Mouse (Mus musculus) intestine, embryonic 15.5 days (tissue): ENCODE measurements at regions not wholly inside any gene's neighbourhood (a gene's known extent, or its start where the extent isn't known, plus 50 kb on each side); places are given as distances from the start of the nearest gene placed in this dataset.
"Not testable (repeated sequence)": the region's sequence is repeated elsewhere in the genome, so short reads cannot be mapped to it uniquely, and the experiment has no call there.

Source experiments
- ATAC-seq: fragments of 200-750 bp; cut with Nextera tagmentation; 2 replicates; pipeline ENCODE4 v1.8.0; 2017; ENCODE audit warnings: moderate TSS enrichment, moderate library complexity
- H3K27ac ChIP-seq: fragments of 300-500 bp; sonication (generic); 2 replicates; pipeline ENCODE4 v1.5.1; 2015; ENCODE audit warnings: mild to moderate bottlenecking, inconsistent platforms
- H3K27me3 ChIP-seq: fragments of 300-500 bp; sonication (generic); replicated peaks from 2 replicates; pipeline ENCODE4 v1.6.1; 2015; ENCODE audit warnings: inconsistent platforms
- H3K36me3 ChIP-seq: fragments of 300-500 bp; sonication (generic); 2 replicates; pipeline ENCODE4 v1.6.1; 2015; ENCODE audit warnings: inconsistent platforms
- H3K4me1 ChIP-seq: fragments of 300-500 bp; sonication (generic); replicated peaks from 2 replicates; pipeline ENCODE4 v1.6.1; 2015; ENCODE audit warnings: inconsistent platforms
- H3K4me2 ChIP-seq: fragments of 300-500 bp; sonication (generic); replicated peaks from 2 replicates; pipeline ENCODE4 v1.6.1; 2015; ENCODE audit warnings: mild to moderate bottlenecking, inconsistent platforms
- H3K4me3 ChIP-seq: fragments of 300-500 bp; sonication (generic); replicated peaks from 2 replicates; pipeline ENCODE4 v1.5.1; 2015; ENCODE audit warnings: inconsistent platforms
- H3K9ac ChIP-seq: fragments of 300-500 bp; sonication (generic); 2 replicates; pipeline ENCODE4 v1.6.1; 2015; ENCODE audit warnings: inconsistent platforms
- H3K9me3 ChIP-seq: fragments of 300-500 bp; sonication (generic); 2 replicates; pipeline ENCODE4 v1.6.1; 2016; ENCODE audit warnings: inconsistent platforms
- WGBS: fragments of 180-500 bp; shearing (Covaris S2); methylation state at CpG from one replicate; pipeline ENCODE4 v1.1.7; 2015; 5-methylcytosine and 5-hydroxymethylcytosine counted together

DNA sequence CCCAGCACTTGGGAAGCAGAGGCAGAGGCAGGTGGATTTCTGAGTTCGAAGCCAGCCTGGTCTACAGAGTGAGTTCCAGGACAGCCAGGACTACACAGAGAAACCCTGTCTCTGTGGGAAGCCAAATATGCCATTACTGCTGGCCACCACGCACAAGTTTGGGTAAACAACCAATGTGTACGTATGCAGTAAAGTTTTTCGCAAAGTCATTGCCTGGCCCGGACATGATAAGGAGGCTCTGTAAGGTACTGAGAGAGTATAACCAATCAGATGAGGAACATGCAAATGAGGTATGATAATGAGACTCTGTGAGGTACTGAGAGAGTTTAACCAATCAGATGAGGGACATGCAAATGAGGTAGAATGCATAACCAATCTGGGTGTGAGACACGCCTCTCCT lies 99.5 kb upstream of the Rps6ka3 start:
- H3K4me2 ChIP-seq, H3K9me3 ChIP-seq: not testable (repeated sequence)
- 90% methylated on average over 6 of the region's 6 CpGs for WGBS

GRCm38 (mm10) chrX:159116210-159116609 lies 93.9 kb upstream of the Rps6ka3 start:
- Histone ChIP-seq H3K4me3 (no peak overlapping the region), H3K27ac (no peak overlapping the region), H3K27me3 (no peaks in the 10 kb centered on the region), H3K36me3 (no peaks in the 10 kb centered on the region), H3K4me1 (no peaks in the 10 kb centered on the region), H3K4me2 (no peak overlapping the region), H3K9ac (no peak overlapping the region), H3K9me3 (no peaks in the 10 kb centered on the region)
- peak; percentile 72 for ATAC-seq

More for the DNA sequence above, 99.5 kb upstream of the Rps6ka3 start:
- not testable (repeated sequence) for H3K36me3 ChIP-seq, H3K9ac ChIP-seq, H3K4me3 ChIP-seq, H3K27me3 ChIP-seq, H3K4me1 ChIP-seq, H3K27ac ChIP-seq, ATAC-seq

DNA sequence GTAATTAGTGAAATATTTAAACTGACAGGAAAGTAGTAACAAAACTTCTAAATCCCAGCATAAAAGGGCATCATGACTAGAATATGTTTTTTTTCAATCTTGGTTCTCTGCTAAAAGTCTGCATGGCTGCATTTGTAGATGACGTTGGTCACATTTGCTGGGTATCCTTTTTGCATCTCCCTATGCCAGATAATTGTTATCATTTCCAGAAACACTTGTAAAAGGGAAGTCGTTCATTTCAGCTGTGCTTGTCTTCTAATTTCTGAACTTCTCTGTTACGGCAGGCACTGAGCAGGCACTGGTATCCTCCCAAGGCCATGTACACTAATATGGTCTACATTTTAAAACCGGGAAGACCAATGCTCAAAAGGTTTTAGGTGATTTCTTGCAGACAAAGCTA lies 69.6 kb upstream of the Rps6ka3 start:
- Histone ChIP-seq H3K4me2 (no peak overlapping the region), H3K9ac (no peak overlapping the region), H3K9me3 (no peaks in the 10 kb centered on the region), H3K36me3 (no peaks in the 10 kb centered on the region), H3K27ac (no peak overlapping the region), H3K4me1 (no peaks in the 10 kb centered on the region), H3K27me3 (no peaks in the 10 kb centered on the region), H3K4me3 (no peak overlapping the region)
- ATAC-seq: no peak
- WGBS: 62% methylated on average over 4 of the region's 4 CpGs

GRCm38 (mm10) chrX:159143278-159143677 lies 66.8 kb upstream of the Rps6ka3 start:
- no peaks in the 10 kb centered on the region for H3K27me3 ChIP-seq
- no peak for ATAC-seq
- WGBS: 79% methylated on average over 4 of the region's 4 CpGs

GRCm38 (mm10) chrX:159144674-159145073 lies 65.4 kb upstream of the Rps6ka3 start:
- Histone ChIP-seq H3K27me3 (no peaks in the 10 kb centered on the region), H3K27ac (no peak overlapping the region), H3K9me3 (no peaks in the 10 kb centered on the region), H3K4me3 (no peak overlapping the region), H3K36me3 (no peaks in the 10 kb centered on the region), H3K4me1 (no peaks in the 10 kb centered on the region), H3K9ac (no peak overlapping the region), H3K4me2 (no peak overlapping the region)
- no peak for ATAC-seq
- 68% methylated on average over 3 of the region's 3 CpGs for WGBS

More at GRCm38 (mm10) chrX:159143278-159143677, 66.8 kb upstream of the Rps6ka3 start:
- H3K9me3 ChIP-seq: no peaks in the 10 kb centered on the region
- no peak overlapping the region for H3K4me2 ChIP-seq
- H3K27ac ChIP-seq: no peak overlapping the region
- no peak overlapping the region for H3K4me3 ChIP-seq
- no peaks in the 10 kb centered on the region for H3K36me3 ChIP-seq
- no peak overlapping the region for H3K9ac ChIP-seq
- H3K4me1 ChIP-seq: no peaks in the 10 kb centered on the region

- WGBS: 68% methylated on average over 4 of the region's 4 CpGs
- Histone ChIP-seq H3K4me3 (no peak overlapping the region), H3K36me3 (no peaks in the 10 kb centered on the region), H3K4me1 (no peaks in the 10 kb centered on the region), H3K9me3 (no peaks in the 10 kb centered on the region), H3K27me3 (no peaks in the 10 kb centered on the region), H3K9ac (no peak overlapping the region), H3K27ac (no peak overlapping the region), H3K4me2 (no peak overlapping the region)
- ATAC-seq: no peak
Measured at GRCm38 (mm10) chrX:159145212-159145611, 64.9 kb upstream of the Rps6ka3 start.

DNA sequence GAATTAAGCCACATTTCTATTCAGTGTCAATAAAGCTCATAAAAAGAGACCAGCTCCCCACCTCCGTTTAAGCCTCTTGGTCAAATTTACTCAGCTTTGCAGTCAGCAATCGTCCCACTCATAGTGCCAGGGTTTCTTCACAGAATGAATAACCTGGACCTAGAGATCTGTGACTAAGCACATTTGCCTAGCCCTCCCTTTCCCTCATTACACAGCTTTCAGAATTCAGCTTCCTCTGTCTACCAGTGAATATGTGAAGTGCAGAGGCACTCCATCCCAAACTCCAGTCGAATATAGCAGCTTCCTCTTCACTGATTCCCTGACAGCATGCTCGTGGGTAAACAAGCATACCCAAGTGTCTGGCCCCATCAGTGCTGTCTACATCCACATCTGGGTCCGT lies 54.3 kb upstream of the Rps6ka3 start:
- Histone ChIP-seq H3K9ac (no peak overlapping the region), H3K9me3 (no peaks in the 10 kb centered on the region), H3K4me2 (no peak overlapping the region), H3K4me1 (no peaks in the 10 kb centered on the region), H3K4me3 (no peak overlapping the region), H3K27me3 (no peaks in the 10 kb centered on the region), H3K36me3 (no peaks in the 10 kb centered on the region), H3K27ac (no peak overlapping the region)
- ATAC-seq: no peak
- 68% methylated on average over 5 of the region's 5 CpGs for WGBS

- H3K4me3 ChIP-seq: no peak overlapping the region
- H3K27ac ChIP-seq: no peak overlapping the region
- no peaks in the 10 kb centered on the region for H3K4me1 ChIP-seq
- no peak for ATAC-seq
- no peak overlapping the region for H3K4me2 ChIP-seq
- WGBS: 68% methylated on average over 4 of the region's 4 CpGs
- H3K27me3 ChIP-seq: no peaks in the 10 kb centered on the region
- no peak overlapping the region for H3K9ac ChIP-seq
- H3K9me3 ChIP-seq: no peaks in the 10 kb centered on the region
- H3K36me3 ChIP-seq: no peaks in the 10 kb centered on the region
Measured at GRCm38 (mm10) chrX:159156976-159157375, 53.1 kb upstream of the Rps6ka3 start.

- no peak overlapping the region for H3K4me3 ChIP-seq
- no peaks in the 10 kb centered on the region for H3K9me3 ChIP-seq
- H3K4me2 ChIP-seq: no peak overlapping the region
- H3K4me1 ChIP-seq: no peaks in the 10 kb centered on the region
- no peak overlapping the region for H3K27ac ChIP-seq
- no peak for ATAC-seq
- no peaks in the 10 kb centered on the region for H3K27me3 ChIP-seq
- no peaks in the 10 kb centered on the region for H3K36me3 ChIP-seq
- no peak overlapping the region for H3K9ac ChIP-seq
- WGBS: 87% methylated on average over 2 of the region's 2 CpGs
Measured at GRCm38 (mm10) chrX:159159727-159160126, 50.4 kb upstream of the Rps6ka3 start.
